Mouse (Mus musculus): ENCODE data around the gene Trmt5. TPM values are rescaled to one million over a fixed set of nuclear protein-coding genes. Genes with fewer than 3 reads are reported as not detected.

Trmt5 gene
- 14.9 and 17.6 TPM in 2 replicates for polyA plus RNA-seq (2015; fragmentation: Nextera tagmentation; extraction: Ambion mirVana)

DNA sequence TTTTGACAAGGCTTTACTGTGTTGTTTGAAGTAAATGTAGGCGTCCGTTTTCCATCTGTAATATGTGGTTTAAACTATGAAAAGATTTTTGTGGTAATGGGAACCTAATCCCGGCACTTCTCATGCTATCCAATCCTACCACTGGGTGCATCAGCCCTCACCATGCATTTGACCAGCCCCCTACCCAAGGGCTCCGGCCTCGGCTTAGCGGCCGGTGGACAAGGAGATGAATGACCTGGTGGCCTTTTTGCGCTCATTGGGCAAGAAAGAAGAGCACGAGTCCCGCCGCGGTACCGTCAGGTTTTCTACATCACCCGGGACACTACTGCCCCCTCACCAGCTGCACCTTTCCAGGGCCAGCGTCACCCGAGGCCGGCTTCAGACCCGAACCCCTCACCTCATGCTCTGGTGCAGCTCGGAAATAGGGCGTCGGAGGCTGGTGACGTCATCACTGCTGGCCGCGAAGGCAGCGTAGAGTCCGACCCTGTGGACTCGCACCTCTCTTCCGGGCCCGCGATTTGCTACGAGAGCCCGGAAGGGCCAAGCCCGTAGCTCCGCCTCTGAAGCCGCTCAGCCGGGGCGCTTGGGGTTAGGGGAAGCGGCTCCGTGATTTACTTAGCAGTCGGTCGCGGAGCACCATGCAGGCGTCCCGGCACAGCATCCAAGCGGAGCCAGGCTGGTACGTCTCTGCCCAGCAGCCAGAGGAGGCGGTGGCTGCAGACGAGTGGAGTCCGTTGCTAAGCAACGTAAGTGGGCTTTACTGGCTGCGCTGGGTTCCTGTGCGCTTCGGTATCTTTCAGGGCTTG, at the start of gene Trmt5, which contains the start of gene Slc38a6:
Gene Trmt5 (minus strand): TSS at position 424 of the 806 bp plus-strand sequence.
Gene Slc38a6 (plus strand): TSS at position 493 of the 806 bp plus-strand sequence.
- Histone ChIP-seq H3K4me1 (ENCODE audit: control insufficient read depth, insufficient read depth, low read length) (peaks cover 20% of the 10 kb centered on the region), H3K4me2 (ENCODE audit: low read depth, low read length) (peak within 1 kb of the TSS; percentile 82), H3K27ac (ENCODE audit: low read length) (peak within 1 kb of the TSS; percentile 76), H3K9me3 (replicated peaks; ENCODE audit: control insufficient read depth, low read length) (no peaks in the 10 kb centered on the region), H3K27me3 (ENCODE audit: control insufficient read depth, insufficient read depth, low read length) (no peaks in the 10 kb centered on the region), H3K36me3 (ENCODE audit: control insufficient read depth, insufficient read depth) (peaks cover 7% of the 10 kb centered on the region; the same call in 1 of the 2 replicates), H3K9ac (ENCODE audit: low read length) (peak within 1 kb of the TSS; percentile 81), H3K4me3 (ENCODE audit: low read length) (peak within 1 kb of the TSS; percentile 82)
- under 1% methylated on average over 53 of the region's 53 CpGs for WGBS
- ATAC-seq (replicated peaks; ENCODE audit: extremely low read depth, insufficient read depth, low FRiP score), result peak; percentile 96

DNA sequence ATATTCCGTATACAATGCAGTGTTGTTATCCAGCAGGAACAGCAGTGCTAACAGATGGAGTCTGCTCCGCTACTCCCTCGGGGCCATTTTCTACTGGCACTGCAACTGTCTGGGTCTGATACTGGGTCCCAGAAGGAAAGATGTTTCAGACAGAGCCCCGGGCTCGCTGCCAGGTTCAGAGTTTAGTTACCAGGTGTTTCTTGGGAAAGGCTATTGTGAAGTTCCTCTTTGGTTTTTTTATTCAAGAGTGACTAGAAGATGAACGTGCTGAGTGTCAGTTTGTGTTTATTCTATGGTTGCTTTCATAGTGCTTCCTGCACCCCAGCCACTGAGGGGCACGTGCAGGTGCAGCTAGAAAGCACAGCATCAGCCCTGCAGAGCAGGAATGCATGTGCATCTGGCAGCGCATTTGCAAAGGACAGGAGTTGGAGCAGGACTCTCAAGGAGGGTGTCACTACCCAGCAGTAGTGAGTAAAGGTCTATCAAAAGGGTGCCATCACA, 47.6 kb upstream of the Trmt5 start:
- no peaks in the 10 kb centered on the region for H3K27me3 ChIP-seq (ENCODE audit: control insufficient read depth, insufficient read depth, low read length)
- H3K36me3 ChIP-seq (ENCODE audit: control insufficient read depth, insufficient read depth), result no peaks in the 10 kb centered on the region
- no peak overlapping the region for H3K9ac ChIP-seq (ENCODE audit: low read length)
- H3K4me2 ChIP-seq (ENCODE audit: low read depth, low read length), result no peak overlapping the region
- WGBS, result 50% methylated on average over 8 of the region's 8 CpGs
- H3K4me3 ChIP-seq (ENCODE audit: low read length), result no peak overlapping the region
- peak overlapping the region; percentile 51 for H3K27ac ChIP-seq (ENCODE audit: low read length)
- peaks cover 5% of the 10 kb centered on the region for H3K4me1 ChIP-seq (ENCODE audit: control insufficient read depth, insufficient read depth, low read length)
- ATAC-seq (replicated peaks; ENCODE audit: extremely low read depth, insufficient read depth, low FRiP score), result 0 out of 2 replicates have a peak, but pooled peaks have one; percentile 52
- no peaks in the 10 kb centered on the region for H3K9me3 ChIP-seq (replicated peaks; ENCODE audit: control insufficient read depth, low read length)

DNA sequence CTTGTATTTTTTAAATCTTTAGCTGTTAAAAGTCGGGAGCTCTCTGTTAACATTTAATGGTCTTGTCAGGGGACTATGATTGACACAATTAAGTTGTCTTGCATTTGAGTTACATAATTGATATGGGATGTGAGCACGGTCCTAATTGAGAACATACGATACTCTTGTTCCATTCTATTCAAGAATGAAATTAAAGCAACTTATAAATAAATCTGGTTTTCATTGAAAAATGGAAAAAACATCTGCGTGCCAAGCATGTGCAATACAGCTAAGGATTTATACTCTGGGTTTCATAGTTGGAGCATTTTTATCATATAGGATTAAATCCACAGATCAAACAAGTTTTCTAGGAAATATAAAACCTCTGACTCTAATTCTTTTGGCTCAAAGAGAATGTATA, 46.2 kb upstream of the Trmt5 start:
- 85% methylated on average over 4 of the region's 4 CpGs for WGBS
- Histone ChIP-seq H3K4me1 (ENCODE audit: control insufficient read depth, insufficient read depth, low read length) (peaks cover 5% of the 10 kb centered on the region), H3K27ac (ENCODE audit: low read length) (no peak overlapping the region), H3K36me3 (ENCODE audit: control insufficient read depth, insufficient read depth) (no peaks in the 10 kb centered on the region), H3K9me3 (replicated peaks; ENCODE audit: control insufficient read depth, low read length) (no peaks in the 10 kb centered on the region), H3K4me3 (ENCODE audit: low read length) (no peak overlapping the region), H3K9ac (ENCODE audit: low read length) (no peak overlapping the region), H3K4me2 (ENCODE audit: low read depth, low read length) (no peak overlapping the region), H3K27me3 (ENCODE audit: control insufficient read depth, insufficient read depth, low read length) (no peaks in the 10 kb centered on the region)
- no peak for ATAC-seq (replicated peaks; ENCODE audit: extremely low read depth, insufficient read depth, low FRiP score)

DNA sequence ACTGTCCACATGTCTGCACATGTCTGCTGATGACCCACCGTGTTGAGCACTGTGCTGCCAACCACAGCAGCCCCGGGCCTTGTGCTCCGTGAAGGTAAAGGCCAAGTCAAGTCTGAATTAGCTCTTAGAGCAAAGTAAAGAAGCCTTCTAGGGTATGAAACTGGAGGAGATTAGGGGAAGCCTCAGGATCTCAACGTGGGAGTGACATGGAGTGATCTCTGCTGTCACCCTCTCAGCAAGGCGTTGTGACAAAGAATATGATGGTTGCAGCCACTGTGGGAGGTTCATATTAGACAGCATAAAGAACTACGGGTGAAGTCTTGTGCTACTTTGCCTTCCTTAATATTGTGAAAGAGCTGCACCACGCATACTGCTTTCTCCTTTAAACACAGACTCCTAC, 43.7 kb upstream of the Trmt5 start:
- ATAC-seq (replicated peaks; ENCODE audit: extremely low read depth, insufficient read depth, low FRiP score), result no peak
- Histone ChIP-seq H3K9me3 (replicated peaks; ENCODE audit: control insufficient read depth, low read length) (no peaks in the 10 kb centered on the region), H3K27me3 (ENCODE audit: control insufficient read depth, insufficient read depth, low read length) (no peaks in the 10 kb centered on the region), H3K27ac (ENCODE audit: low read length) (no peak overlapping the region), H3K36me3 (ENCODE audit: control insufficient read depth, insufficient read depth) (no peaks in the 10 kb centered on the region), H3K4me2 (ENCODE audit: low read depth, low read length) (no peak overlapping the region), H3K4me3 (ENCODE audit: low read length) (no peak overlapping the region), H3K9ac (ENCODE audit: low read length) (no peak overlapping the region), H3K4me1 (ENCODE audit: control insufficient read depth, insufficient read depth, low read length) (peaks cover 12% of the 10 kb centered on the region)
- 68% methylated on average over 7 of the region's 7 CpGs for WGBS

DNA sequence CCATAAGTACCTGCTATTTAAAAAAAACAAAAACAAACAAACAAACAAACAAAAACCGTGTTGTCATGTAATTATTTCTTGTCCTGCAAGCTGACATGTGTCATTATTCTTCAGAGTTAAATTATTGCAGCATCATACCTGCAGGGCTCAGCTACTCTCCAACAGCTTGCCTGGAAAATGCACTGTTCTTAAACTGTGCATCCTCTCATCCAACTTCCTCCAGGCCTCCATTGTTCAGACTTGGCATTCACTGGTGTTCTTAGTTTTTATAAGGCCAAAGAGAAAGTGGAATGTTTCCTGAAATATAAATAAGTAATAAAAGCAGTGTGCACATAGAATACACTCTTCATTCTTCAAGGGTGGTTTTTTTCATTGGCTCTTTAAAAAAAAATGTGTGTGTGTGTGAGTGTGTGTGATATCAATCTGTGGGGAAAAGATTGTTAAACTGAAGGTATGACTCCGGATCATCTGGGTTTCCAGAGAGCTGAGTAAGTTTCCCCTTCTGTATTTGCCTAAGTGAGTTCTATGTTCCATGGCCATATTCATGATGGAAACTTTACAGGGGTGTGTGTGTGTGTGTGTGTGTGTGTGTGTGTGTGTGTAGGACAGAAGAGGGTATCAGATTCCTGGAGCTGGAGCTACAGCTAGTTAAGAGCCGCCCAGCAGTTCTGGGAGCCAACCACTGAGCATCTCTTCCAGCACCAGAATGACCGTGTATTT, 42.1 kb upstream of the Trmt5 start:
- ATAC-seq (replicated peaks; ENCODE audit: extremely low read depth, insufficient read depth, low FRiP score), result no peak
- H3K27me3 ChIP-seq (ENCODE audit: control insufficient read depth, insufficient read depth, low read length), result no peaks in the 10 kb centered on the region
- peaks cover 15% of the 10 kb centered on the region for H3K4me1 ChIP-seq (ENCODE audit: control insufficient read depth, insufficient read depth, low read length)
- WGBS, result 73% methylated on average over 4 of the region's 4 CpGs
- H3K9me3 ChIP-seq (replicated peaks; ENCODE audit: control insufficient read depth, low read length), result no peaks in the 10 kb centered on the region
- H3K27ac ChIP-seq (ENCODE audit: low read length), result no peak overlapping the region
- no peak overlapping the region for H3K9ac ChIP-seq (ENCODE audit: low read length)
- H3K4me3 ChIP-seq (ENCODE audit: low read length), result no peak overlapping the region
- no peak overlapping the region for H3K4me2 ChIP-seq (ENCODE audit: low read depth, low read length)
- no peaks in the 10 kb centered on the region for H3K36me3 ChIP-seq (ENCODE audit: control insufficient read depth, insufficient read depth)

DNA sequence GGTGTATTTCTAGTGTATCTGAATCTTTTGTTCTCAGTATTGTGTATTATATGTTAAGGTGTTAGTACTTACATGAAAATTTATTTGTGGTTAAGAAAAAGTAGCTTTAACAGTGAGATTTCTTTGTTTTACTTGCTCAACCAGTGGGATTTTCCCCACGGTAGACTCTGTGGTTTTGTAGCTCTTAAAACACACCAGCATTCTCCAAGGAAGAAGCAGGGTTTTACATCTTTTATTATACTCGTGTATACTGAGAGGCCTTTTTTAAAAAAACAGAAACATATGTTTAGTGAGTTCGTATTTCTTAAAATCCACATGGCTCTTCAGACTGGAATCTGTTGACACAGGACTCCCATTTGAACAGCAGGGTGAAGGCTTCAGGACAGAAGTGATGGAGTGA, 40.9 kb upstream of the Trmt5 start:
- no peak overlapping the region for H3K9ac ChIP-seq (ENCODE audit: low read length)
- peaks cover 16% of the 10 kb centered on the region for H3K4me1 ChIP-seq (ENCODE audit: control insufficient read depth, insufficient read depth, low read length)
- H3K36me3 ChIP-seq (ENCODE audit: control insufficient read depth, insufficient read depth), result no peaks in the 10 kb centered on the region
- no peak overlapping the region for H3K27ac ChIP-seq (ENCODE audit: low read length)
- no peak overlapping the region for H3K4me3 ChIP-seq (ENCODE audit: low read length)
- H3K9me3 ChIP-seq (replicated peaks; ENCODE audit: control insufficient read depth, low read length), result no peaks in the 10 kb centered on the region
- no peak overlapping the region for H3K4me2 ChIP-seq (ENCODE audit: low read depth, low read length)
- H3K27me3 ChIP-seq (ENCODE audit: control insufficient read depth, insufficient read depth, low read length), result no peaks in the 10 kb centered on the region
- no peak for ATAC-seq (replicated peaks; ENCODE audit: extremely low read depth, insufficient read depth, low FRiP score)
- 76% methylated on average over 3 of the region's 3 CpGs for WGBS

DNA sequence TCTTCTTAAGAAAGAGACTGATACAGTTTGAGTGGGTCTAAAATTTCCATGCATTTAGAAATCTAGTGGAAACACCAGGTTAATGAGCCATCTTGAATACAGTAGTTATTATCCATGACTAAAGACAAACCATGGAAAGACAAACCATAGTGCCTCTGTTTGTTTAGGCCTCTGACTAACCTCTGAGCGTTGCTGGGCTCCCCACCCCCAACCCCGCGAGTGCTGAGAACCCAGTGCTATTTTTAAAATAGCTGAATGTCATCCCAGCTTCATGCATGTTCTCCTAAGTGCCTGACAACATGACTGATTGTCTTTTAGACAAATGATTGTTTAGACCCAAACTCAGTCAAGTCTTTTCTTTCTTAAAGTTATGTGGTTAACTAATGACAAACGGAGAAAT, 39.1 kb upstream of the Trmt5 start:
- Histone ChIP-seq H3K9me3 (replicated peaks; ENCODE audit: control insufficient read depth, low read length) (no peaks in the 10 kb centered on the region), H3K36me3 (ENCODE audit: control insufficient read depth, insufficient read depth) (no peaks in the 10 kb centered on the region), H3K4me1 (ENCODE audit: control insufficient read depth, insufficient read depth, low read length) (peaks cover 17% of the 10 kb centered on the region), H3K4me3 (ENCODE audit: low read length) (no peak overlapping the region), H3K4me2 (ENCODE audit: low read depth, low read length) (no peak overlapping the region), H3K9ac (ENCODE audit: low read length) (no peak overlapping the region), H3K27me3 (ENCODE audit: control insufficient read depth, insufficient read depth, low read length) (no peaks in the 10 kb centered on the region), H3K27ac (ENCODE audit: low read length) (peak overlapping the region; percentile 85)
- peak; percentile 66 for ATAC-seq (replicated peaks; ENCODE audit: extremely low read depth, insufficient read depth, low FRiP score)
- WGBS, result 15% methylated on average over 4 of the region's 4 CpGs

DNA sequence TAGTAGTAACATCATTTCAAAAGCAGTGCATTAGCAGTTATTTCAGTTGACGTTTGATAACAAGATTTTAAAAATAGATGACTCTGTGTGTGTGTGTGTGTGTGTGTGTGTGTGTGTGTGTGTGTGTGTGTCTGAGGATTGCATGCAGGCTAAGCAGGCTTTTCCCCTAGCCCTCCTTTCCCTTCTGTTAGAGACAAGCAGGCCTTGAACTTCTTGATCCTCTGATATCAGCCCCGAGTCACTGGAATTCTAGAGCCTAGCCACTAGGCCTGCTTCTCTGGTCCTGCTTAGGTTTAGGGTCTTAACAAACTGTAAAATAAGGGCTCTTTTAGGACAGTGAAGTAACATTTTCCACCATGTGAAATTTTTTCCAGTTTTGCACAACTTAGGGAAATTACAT, 38.7 kb upstream of the Trmt5 start:
- no peaks in the 10 kb centered on the region for H3K27me3 ChIP-seq (ENCODE audit: control insufficient read depth, insufficient read depth, low read length)
- no peaks in the 10 kb centered on the region for H3K9me3 ChIP-seq (replicated peaks; ENCODE audit: control insufficient read depth, low read length)
- no peak overlapping the region for H3K4me3 ChIP-seq (ENCODE audit: low read length)
- peaks cover 17% of the 10 kb centered on the region for H3K4me1 ChIP-seq (ENCODE audit: control insufficient read depth, insufficient read depth, low read length)
- ATAC-seq (replicated peaks; ENCODE audit: extremely low read depth, insufficient read depth, low FRiP score), result no peak
- WGBS, result 13% methylated on average over 2 of the region's 2 CpGs
- peak overlapping the region; percentile 85 for H3K27ac ChIP-seq (ENCODE audit: low read length)
- H3K4me2 ChIP-seq (ENCODE audit: low read depth, low read length), result no peak overlapping the region
- no peaks in the 10 kb centered on the region for H3K36me3 ChIP-seq (ENCODE audit: control insufficient read depth, insufficient read depth)
- H3K9ac ChIP-seq (ENCODE audit: low read length), result peak overlapping the region; percentile 38; the same call in 1 of the 2 replicates

DNA sequence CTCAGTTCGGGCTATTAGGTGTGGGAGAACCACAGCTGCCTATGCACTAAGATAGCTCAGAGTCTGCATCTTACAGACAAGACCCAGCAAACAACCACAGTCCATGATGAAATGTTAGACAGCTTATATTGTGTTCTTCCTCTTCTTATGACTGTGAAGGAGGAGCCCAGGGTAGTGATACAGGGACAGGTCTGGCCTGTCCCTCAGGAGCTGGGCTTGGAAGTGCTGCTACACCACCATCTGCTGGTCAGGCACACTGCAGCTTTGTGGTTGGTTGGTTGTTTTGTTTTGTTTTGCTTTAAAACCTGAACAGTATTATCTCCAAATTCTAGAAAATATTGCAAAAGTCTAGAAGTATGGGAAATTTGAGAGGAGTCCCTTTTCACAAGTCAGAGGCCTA, 38.2 kb upstream of the Trmt5 start:
- Histone ChIP-seq H3K27ac (ENCODE audit: low read length) (peak overlapping the region; percentile 85), H3K4me2 (ENCODE audit: low read depth, low read length) (no peak overlapping the region)
- peak; percentile 68; the same call in 1 of the 2 replicates for ATAC-seq (replicated peaks; ENCODE audit: extremely low read depth, insufficient read depth, low FRiP score)

More for the DNA sequence above, 38.2 kb upstream of the Trmt5 start:
- H3K36me3 ChIP-seq (ENCODE audit: control insufficient read depth, insufficient read depth), result no peaks in the 10 kb centered on the region
- H3K4me1 ChIP-seq (ENCODE audit: control insufficient read depth, insufficient read depth, low read length), result peaks cover 17% of the 10 kb centered on the region
- WGBS, result 81% methylated on average over 1 of the region's 1 CpGs
- H3K9ac ChIP-seq (ENCODE audit: low read length), result no peak overlapping the region
- no peak overlapping the region for H3K4me3 ChIP-seq (ENCODE audit: low read length)
- H3K27me3 ChIP-seq (ENCODE audit: control insufficient read depth, insufficient read depth, low read length), result no peaks in the 10 kb centered on the region
- no peaks in the 10 kb centered on the region for H3K9me3 ChIP-seq (replicated peaks; ENCODE audit: control insufficient read depth, low read length)

Data from heart, embryonic 16.5 days (tissue).